Mouse (Mus musculus): ENCODE measurements around the gene Lgals7.

The Lgals7 gene

DNA sequence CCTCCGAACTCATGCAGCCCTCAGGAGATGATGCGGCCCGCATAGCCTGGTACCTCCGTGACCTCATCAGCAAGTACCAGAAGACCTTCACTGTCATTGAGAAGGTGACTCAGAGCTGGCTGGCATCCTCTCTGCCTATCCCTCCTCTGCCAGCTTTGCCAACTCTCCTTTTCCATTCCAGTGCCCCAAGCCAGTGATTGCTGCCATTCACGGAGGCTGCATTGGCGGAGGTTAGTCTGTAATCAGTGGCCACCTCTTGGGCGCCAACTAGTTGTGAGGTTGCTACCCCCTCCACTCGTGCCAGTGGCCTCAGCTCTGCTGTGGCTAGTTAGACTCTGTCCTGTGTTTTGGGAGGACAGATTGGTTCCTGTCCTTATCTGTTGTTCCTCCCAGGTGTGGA, 33.8 kb upstream of the Lgals7 start:
- DNase-seq (ENCODE audit: low read depth, low spot score): no peak

DNA sequence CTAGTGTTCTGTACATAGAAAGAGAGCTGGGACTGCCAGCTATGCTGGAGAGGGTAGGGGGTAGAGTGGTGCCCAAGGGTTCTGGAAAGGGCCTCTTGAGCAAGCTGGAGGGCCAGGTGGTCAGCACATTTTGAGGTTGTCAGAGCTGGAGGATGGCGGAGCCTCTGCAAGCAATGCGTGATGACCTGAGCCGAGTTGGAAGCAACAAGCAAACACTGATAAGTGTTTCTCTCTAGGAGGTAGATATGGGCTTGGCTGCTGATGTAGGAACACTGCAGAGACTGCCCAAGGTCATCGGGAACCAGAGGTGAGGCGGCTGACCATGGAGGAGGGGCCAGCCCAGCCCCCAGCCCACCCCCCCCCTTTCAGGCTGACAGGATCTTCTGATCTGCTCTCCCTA, 32.7 kb upstream of the Lgals7 start:
- DNase-seq (ENCODE audit: low read depth, low spot score): no peak

- DNase-seq (ENCODE audit: low read depth, low spot score): no peak
Observed at GRCm38 (mm10) chr7:28831411-28832125, 32.1 kb upstream of the Lgals7 start.

- no peak for DNase-seq (ENCODE audit: low read depth, low spot score)
Observed at GRCm38 (mm10) chr7:28832137-28832536, 31.5 kb upstream of the Lgals7 start.

- DNase-seq (ENCODE audit: low read depth, low spot score): no peak
Observed at GRCm38 (mm10) chr7:28833723-28834347, 29.8 kb upstream of the Lgals7 start, which contains the start of gene Lgals4. Gene Lgals4, plus strand, starts transcription at chr7:28833854.

DNA sequence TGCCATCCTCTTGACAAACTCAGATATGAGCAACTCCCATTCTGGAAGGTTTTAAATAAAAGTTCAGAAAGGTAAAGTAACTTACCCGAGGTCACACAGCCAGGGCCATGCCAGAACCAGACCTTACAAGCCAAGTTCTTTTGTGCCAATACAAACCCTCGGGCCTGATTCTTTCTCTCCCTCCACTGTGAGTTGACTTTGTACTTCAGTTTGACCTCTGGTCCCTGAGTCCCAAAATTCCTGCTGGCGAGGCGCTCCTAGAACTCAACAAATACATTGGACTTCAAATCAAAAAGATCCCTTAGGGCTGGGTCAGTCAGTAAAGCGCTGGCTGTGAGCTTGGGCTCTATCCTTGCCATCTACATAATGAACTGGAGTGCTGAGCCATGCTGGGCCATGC, 26.7 kb upstream of the Lgals7 start:
- no peak for DNase-seq (ENCODE audit: low read depth, low spot score)

DNA sequence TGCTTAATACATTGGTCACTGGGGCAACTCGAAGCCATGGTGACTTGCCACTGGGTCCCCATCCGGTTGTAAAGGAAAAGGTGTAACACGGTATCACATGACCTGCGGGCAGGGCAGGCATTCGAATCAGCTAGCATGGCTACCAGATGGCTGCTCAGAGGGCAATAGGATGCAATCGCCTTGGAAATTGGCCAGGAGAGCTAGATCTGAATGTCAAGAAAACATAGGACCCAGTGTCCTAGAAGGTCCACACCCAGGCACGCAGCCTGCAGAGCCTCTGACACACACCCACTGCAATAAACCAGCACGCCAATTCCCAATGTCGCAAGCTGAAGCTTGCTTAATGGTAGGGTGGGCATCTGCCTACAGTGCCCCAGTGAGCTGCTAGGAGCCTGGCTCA, 25.3 kb upstream of the Lgals7 start:
- no peak for DNase-seq (ENCODE audit: low read depth, low spot score)

GRCm38 (mm10) chr7:28847273-28847672, 16.4 kb upstream of the Lgals7 start:
- DNase-seq (ENCODE audit: low read depth, low spot score): no peak

DNA sequence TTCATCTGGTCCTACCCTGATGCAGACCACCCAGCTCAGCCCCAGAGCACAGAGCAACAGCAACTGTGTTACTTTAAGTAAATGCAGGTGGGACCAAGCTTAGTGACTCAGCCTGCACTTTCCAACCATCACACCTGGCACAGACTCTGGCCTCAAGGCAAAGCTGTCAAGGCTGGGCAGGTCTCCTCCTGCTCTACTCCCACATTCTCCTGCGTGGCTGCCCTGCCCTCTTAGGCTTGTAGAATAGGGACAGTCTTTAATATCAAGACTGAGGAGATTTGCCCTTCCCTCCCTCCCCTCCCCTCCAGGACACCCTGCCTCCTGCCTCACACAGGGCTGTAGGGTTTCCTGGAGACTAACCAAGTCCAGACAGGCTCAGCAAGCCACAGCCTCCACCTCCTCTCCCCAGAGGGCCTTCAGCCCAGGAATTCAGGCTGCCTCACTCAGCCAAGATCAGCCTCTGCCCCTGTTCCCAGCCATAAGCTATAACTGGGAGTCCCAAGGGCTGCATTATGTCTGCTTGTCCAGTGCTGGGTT, 13.9 kb upstream of the Lgals7 start:
- no peak for DNase-seq (ENCODE audit: low read depth, low spot score)

GRCm38 (mm10) chr7:28850642-28851041, 13.0 kb upstream of the Lgals7 start:
- DNase-seq (ENCODE audit: low read depth, low spot score): no peak

- no peak for DNase-seq (ENCODE audit: low read depth, low spot score)
Observed at GRCm38 (mm10) chr7:28859953-28860352, 3.7 kb upstream of the Lgals7 start.

DNA sequence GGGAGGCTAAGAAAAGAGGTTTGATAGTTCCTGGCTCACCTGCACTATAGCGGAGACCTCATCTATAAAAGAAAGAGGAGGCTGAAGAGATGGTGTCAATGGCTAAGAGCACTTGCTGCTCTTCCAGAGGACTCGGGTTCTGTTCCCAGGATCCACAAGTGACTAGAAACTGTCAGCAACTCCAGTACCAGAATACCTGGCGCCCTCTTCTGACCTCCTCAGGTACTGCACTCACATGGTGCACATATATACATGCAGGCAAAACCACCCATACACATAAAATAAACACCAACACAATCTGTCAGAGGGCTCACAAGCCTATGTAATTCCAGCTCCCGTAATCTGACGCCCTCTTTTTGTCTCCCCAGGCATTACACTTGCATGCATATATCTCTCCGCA, 2.8 kb upstream of the Lgals7 start:
- no peak for DNase-seq (ENCODE audit: low read depth, low spot score)

- DNase-seq (ENCODE audit: low read depth, low spot score): no peak
Observed at GRCm38 (mm10) chr7:28862817-28863499, 695 bp upstream of the Lgals7 start.

- no peak for DNase-seq (ENCODE audit: low read depth, low spot score)
Observed at GRCm38 (mm10) chr7:28864288-28864750, 666 bp downstream of the Lgals7 start.

- DNase-seq (ENCODE audit: low read depth, low spot score): peak; percentile 65
Observed at GRCm38 (mm10) chr7:28865481-28866300, 2.0 kb downstream of the Lgals7 start.

- DNase-seq (ENCODE audit: low read depth, low spot score): no peak
Observed at GRCm38 (mm10) chr7:28866769-28867507, 3.3 kb downstream of the Lgals7 start.

DNA sequence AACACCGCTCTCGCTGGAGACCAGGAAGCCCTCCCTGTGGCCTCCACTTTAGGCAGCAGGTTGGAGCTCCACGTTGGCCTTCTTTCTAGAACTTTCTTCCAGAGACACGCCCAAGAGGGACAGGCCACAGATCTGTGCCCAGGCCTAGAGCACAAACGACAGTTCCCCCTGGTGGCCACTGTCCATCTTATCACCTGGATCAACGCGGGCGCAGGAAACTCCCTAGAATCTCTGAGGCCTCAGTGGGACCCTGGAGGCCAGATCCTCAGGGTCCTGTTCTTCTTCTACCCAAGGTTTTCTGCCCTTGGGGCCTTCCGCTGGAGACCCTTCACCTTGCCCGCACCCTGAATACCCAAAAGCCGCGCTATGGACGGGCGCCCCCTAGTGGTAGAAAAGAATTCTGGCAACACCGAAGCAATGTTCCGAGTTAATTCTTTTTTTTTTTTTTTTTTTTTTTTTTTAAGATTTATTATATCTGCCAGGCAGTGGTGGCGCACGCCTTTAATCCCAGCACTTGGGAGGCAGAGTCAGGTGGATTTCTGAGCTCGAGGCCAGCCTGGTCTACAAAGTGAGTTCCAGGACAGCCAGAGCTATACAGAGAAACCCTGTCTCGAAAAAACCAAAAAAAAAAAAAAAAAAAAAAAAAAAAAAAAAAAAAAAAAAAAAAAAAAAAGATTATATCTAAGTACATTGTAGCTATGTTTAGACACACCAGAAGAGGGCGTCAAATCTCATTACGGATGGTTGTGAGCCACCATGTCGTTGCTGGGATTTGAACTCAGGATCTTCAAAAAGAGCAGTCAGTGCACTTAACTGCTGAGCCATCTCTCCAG, 4.1 kb downstream of the Lgals7 start:
- DNase-seq (ENCODE audit: low read depth, low spot score): peak; percentile 69

GRCm38 (mm10) chr7:28870901-28871664, 7.4 kb downstream of the Lgals7 start:
- DNase-seq (ENCODE audit: low read depth, low spot score): no peak

DNA sequence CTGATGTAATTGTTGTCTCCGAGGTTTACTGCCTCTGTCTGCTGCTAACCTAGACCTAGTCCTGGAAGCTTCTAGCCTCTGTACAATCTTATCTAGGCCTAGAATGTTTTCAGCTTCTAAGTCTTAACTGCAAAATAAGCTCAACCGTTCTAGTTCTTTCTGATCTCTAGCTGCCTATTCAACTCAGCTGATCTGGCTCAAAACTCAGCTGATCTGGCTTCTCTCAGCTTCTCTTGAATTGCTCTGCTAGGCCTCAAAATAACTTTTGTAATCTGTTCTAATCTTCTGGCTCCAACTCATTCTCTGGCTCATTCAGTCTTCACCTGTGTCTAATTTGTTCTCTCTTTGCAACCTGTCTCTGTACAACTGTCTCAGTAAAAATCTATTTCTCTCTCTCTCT, 10.9 kb downstream of the Lgals7 start:
- no peak for DNase-seq (ENCODE audit: low read depth, low spot score)

Data from mesoderm, embryonic 11.5 days (tissue).